Mouse (Mus musculus): ENCODE results near the gene Grhl1. TPM values are rescaled to one million over a fixed set of nuclear protein-coding genes. Genes with fewer than 3 reads are reported as not detected.

Gene Grhl1
- polyA plus RNA-seq, 1 experiment = 0.79 TPM

- no peak for TF ChIP-seq GATA1 (IDR thresholded peaks at IDR 0.05; ENCODE audit: low read length)
Measured at GRCm38 (mm10) chr12:24580996-24581683, 9.1 kb downstream of the Grhl1 start.

GRCm38 (mm10) chr12:24583653-24584052, 11.6 kb downstream of the Grhl1 start:
- no peak for TF ChIP-seq GATA1 (IDR thresholded peaks at IDR 0.05; ENCODE audit: low read length)

DNA sequence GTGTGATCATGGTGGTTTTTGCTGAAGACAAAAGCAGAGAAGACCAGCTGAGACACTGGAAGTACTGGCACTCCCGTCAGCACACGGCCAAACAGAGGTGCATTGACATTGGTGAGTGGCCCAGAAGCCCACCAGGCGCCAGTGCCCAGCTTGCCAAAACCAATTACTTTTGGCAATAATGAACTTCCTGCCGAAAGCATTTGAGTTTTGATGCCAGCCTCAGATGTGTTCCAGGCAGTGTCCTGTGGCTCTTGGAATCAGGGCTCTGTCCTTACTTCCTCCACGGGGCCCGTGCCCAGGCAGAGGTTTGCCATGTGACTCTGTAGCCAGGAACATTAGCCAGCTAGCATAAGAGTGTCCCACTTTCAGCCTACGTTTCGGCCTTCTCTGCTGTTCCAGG, 12.8 kb downstream of the Grhl1 start:
- TF ChIP-seq GATA1 (IDR thresholded peaks at IDR 0.05; ENCODE audit: low read length) = no peak

- no peak for TF ChIP-seq GATA1 (IDR thresholded peaks at IDR 0.05; ENCODE audit: low read length)
Measured at GRCm38 (mm10) chr12:24586193-24586592, 14.1 kb downstream of the Grhl1 start.

- TF ChIP-seq GATA1 (IDR thresholded peaks at IDR 0.05; ENCODE audit: low read length) = no peak
Measured at GRCm38 (mm10) chr12:24590371-24590770, 18.3 kb downstream of the Grhl1 start.

DNA sequence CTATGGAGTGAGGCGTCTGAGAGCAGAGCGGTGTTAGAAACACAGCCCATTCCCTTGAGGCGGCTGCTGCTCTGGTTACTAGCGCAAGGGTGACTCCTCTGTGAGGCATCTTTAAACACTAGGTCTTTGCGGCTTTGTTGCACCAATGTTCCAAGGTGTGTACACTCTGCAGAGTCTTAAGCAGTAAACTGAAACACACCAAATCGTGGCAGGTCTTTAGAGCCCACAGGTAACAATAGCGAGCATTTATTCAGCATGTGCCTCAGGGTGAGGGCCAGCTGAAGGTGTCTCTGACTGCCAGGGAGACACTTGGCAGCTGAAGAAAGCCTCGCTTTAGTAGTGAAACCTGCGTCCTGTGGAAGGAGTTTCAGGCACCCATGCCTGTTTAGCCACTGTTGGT, 20.0 kb downstream of the Grhl1 start:
- TF ChIP-seq GATA1 (IDR thresholded peaks at IDR 0.05; ENCODE audit: low read length) = no peak

DNA sequence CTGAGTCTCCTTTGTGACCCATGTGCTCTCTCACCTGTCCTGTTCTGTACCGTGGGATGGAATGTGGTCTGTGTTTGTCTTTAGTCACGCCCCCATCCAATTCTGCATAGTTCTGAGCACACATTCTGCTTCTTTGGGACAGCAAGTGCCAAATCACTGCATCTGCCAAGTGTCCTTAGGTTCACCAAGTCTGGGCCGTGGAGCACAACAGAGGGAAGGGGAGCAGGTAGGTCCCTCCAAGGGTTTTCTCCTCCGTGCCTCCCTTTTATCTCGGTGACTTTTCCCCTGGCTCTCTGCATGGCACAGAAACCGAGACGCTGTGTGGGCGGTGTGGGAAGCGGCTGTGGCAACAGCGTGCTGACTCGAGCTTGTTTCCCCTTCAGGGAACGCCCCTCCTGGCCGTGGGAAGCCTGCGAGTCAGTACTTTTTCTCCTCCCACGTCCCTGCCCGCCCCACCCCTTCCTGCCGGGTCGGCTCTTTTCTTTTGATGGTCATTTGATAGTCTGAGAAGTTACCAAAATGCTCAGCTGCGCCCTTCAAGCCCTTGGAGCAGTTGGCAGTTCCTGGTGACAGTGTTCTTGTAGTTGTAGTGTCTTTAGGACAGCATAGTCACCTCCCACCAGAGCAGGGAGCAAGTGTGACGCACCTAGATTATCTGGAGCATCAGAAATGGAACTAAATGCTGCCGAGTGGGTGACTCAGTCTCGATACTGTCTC, 21.0 kb downstream of the Grhl1 start:
- no peak for TF ChIP-seq GATA1 (IDR thresholded peaks at IDR 0.05; ENCODE audit: low read length)

DNA sequence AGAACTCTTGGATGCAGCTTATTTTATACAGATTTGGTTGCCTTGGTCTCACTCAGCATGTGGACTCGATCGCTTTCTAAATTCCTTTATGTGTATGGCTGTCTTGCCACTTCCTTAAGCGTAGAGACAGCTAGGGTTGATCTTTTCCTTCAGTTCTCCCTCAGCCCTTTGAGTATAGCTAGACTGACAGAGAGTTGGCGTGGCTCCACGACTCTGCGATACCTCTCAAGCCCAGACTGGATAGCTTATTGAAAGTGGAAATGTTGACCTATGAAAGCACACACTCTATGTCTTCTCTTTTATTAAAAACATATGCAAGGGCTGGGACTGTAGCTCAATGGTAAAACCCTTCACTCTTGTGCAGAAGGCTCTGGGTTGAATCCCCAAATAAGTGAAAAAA, 25.3 kb downstream of the Grhl1 start:
- TF ChIP-seq GATA1 (IDR thresholded peaks at IDR 0.05; ENCODE audit: low read length) = no peak

GRCm38 (mm10) chr12:24599366-24599895, 27.3 kb downstream of the Grhl1 start:
- TF ChIP-seq GATA1 (IDR thresholded peaks at IDR 0.05; ENCODE audit: low read length) = no peak

- TF ChIP-seq GATA1 (IDR thresholded peaks at IDR 0.05; ENCODE audit: low read length) = no peak
Measured at GRCm38 (mm10) chr12:24600074-24600473, 28.0 kb downstream of the Grhl1 start.

- no peak for TF ChIP-seq GATA1 (IDR thresholded peaks at IDR 0.05; ENCODE audit: low read length)
Measured at GRCm38 (mm10) chr12:24600806-24601205, 28.7 kb downstream of the Grhl1 start.

DNA sequence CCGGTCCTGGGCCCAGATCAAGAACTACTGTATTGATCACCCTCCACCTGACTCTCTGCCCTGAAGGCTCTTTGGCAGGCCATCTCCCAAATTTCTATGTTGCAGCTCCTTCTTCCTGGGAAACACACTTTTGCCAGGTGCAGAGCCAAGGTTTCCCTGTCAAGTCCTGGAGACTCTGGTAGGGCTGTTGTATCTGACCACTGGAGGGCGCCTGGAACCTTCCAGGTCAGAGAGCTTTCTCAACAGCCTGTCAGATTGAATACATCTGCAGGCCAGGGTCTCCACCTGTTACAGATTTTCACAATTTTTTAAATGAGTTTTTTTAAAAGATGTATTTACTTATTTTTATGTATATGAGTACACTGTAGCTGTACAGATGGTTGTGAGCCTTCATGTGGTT, 31.2 kb downstream of the Grhl1 start:
- no peak for TF ChIP-seq GATA1 (IDR thresholded peaks at IDR 0.05; ENCODE audit: low read length)

- TF ChIP-seq GATA1 (IDR thresholded peaks at IDR 0.05; ENCODE audit: low read length) = no peak
Measured at GRCm38 (mm10) chr12:24606166-24606565, 34.1 kb downstream of the Grhl1 start.

GRCm38 (mm10) chr12:24612591-24612990, 40.5 kb downstream of the Grhl1 start:
- no peak for TF ChIP-seq GATA1 (IDR thresholded peaks at IDR 0.05; ENCODE audit: low read length)

GRCm38 (mm10) chr12:24614452-24615075, 42.5 kb downstream of the Grhl1 start:
- no peak for TF ChIP-seq GATA1 (IDR thresholded peaks at IDR 0.05; ENCODE audit: low read length)

DNA sequence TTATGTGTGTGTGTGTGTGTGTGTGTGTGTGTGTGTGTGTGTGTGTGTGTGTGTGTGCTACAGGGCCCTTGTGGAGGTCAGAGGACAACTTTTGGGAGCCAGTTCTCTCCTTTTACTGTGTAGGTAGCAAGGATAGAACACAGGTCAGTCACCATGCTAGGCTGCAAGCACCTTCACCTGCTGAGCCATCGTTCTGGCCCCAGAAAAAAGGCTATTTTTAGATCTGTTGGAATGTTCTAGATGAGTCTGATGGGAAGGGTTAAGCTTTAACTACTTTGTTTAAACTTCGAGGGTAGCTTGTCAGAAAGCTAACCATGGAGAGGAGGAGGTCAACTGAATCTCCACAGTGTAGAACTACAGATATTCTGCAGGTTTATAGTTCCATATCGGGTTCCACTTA, 43.1 kb downstream of the Grhl1 start:
- no peak for TF ChIP-seq GATA1 (IDR thresholded peaks at IDR 0.05; ENCODE audit: low read length)

Data from G1E-ER4 (cell line).